Mouse (Mus musculus) splenic B cell, adult 2 months (primary cell): ENCODE measurements around the gene Fam69a.
A peak's percentile ranks its signal among the peaks of the same experiment; 100 is the strongest.
"Not testable (repeated sequence)": the region's sequence is repeated elsewhere in the genome, so short reads cannot be mapped to it uniquely, and the experiment has no call there.

Experiments used
- DNase-seq: peaks from one replicate; pipeline ENCODE4 v3.0.0-alpha.2; 2011; ENCODE audit warnings: low read depth, low spot score
- H3K27me3 ChIP-seq: 2 replicates; pipeline ENCODE4 v1.6.1; 2012; ENCODE audit warnings: mild to moderate bottlenecking, low read length, moderate library complexity, mixed read lengths; ENCODE audit not compliant: control insufficient read depth, poor library complexity, insufficient read depth, severe bottlenecking
- H3K36me3 ChIP-seq: 2 replicates; pipeline ENCODE4 v1.6.1; 2012; ENCODE audit warnings: mild to moderate bottlenecking, low read length, moderate library complexity, mixed read lengths; ENCODE audit not compliant: control insufficient read depth, poor library complexity, insufficient read depth, severe bottlenecking

Fam69a gene

DNA sequence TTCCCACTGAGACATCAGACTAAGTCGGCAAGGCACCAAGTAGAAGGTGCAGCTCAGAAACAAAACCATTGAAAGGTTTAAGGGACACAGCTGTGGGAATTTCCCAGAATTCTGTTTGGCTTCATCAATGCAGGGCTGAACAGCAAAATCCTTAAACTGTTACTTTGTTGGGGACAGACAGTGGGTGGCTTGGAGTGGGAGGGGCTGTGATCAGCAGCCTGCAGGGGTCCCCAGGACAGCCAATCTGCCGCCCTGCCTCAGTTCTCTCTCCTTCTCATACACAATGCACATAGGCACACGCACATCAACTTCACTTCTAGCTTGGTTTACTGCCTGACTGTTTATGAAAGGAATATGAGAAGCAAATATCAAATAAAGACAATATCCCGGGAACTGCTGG is 71.6 kb downstream of the Fam69a start:
- no peak for DNase-seq
- no peaks in the 10 kb centered on the region for H3K27me3 ChIP-seq
- peaks cover 18% of the 10 kb centered on the region; the same call in 1 of the 2 replicates for H3K36me3 ChIP-seq

DNA sequence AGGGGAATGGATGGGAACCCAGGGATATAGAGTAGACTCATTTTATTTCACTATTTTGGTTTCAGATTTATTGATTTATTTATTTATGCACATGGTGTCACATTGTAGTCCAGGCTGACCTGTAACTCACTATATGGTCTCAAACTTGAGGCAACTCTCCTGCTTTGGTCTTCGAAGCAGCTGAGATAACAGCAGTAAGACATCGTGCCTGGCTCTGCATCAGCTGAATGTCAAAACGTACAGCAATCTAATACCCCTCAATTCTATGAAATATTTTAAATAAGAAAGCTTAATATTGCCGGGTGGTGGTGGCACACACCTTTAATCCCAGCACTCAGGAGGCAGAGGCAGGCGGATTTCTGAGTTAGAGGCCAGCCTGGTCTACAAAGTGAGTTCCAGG is 75.9 kb downstream of the Fam69a start:
- no peak for DNase-seq
- Histone ChIP-seq H3K27me3 (no peaks in the 10 kb centered on the region), H3K36me3 (peaks cover 28% of the 10 kb centered on the region)

DNA sequence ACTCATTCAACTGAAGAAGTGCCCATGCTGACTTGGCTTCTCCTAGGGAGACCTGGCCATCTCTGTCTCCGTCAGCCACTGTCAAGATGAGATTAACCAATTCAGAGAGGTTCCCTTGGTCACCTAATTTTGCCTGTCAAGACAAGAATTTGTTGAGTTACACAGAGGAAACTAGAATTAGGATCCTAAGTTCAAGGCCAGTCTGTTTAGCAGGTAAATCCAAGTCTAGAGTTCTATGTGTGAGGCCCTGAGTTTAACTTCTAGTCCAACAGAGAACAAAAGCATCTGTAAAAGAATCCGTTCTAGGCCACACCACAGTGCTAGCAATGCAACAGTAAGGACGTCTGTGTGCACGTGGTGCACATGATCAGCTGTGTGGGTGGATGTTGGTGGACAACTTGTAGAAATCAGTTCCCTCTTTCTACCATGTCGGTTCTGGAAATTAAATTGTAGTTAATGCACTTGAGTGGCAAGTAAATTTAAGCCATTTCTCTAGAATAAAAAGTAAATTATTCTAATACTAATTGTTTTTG is 76.7 kb downstream of the Fam69a start:
- no peak for DNase-seq
- Histone ChIP-seq H3K27me3 (no peaks in the 10 kb centered on the region), H3K36me3 (peaks cover 34% of the 10 kb centered on the region)

GRCm38 (mm10) chr5:107909668-107910067 is 77.2 kb downstream of the Fam69a start:
- Histone ChIP-seq H3K36me3 (peaks cover 36% of the 10 kb centered on the region), H3K27me3 (no peaks in the 10 kb centered on the region)
- DNase-seq: no peak

DNA sequence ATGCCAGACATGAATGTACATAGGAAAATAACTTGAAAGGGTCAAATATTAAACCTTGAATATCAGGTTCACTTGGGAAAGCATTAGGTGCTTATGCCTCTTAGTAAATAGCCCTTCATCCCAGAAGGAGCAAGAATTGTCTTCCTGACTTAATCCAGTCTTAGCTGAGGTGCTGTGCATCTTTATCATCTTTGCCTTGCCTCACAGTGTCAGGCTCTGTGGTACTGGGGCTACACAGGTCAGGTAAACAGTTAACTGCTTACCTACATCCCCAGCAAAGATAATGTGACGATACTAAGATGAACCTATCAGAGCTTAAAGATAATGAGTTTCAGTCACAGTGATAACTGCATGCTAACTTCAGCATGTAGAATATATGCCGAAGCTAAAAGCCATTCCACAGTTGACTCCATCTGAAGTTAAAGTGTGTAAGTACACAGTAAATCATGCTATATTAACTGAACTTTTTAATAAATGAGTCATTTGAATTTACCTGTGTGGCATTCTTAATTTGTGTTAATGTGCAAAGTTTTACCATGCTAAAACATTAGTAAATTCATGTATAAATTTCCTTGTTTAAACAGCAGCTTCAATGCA is 78.3 kb downstream of the Fam69a start:
- H3K27me3 ChIP-seq: no peaks in the 10 kb centered on the region
- peaks cover 37% of the 10 kb centered on the region for H3K36me3 ChIP-seq
- no peak for DNase-seq

- DNase-seq: no peak
- H3K36me3 ChIP-seq: peaks cover 25% of the 10 kb centered on the region
These were observed 82.6 kb downstream of the Fam69a start for GRCm38 (mm10) chr5:107904325-107904724.

GRCm38 (mm10) chr5:107901014-107901615 is 85.8 kb downstream of the Fam69a start:
- H3K27me3 ChIP-seq: no peaks in the 10 kb centered on the region
- peak; percentile 67 for DNase-seq
- peaks cover 13% of the 10 kb centered on the region for H3K36me3 ChIP-seq

More at GRCm38 (mm10) chr5:107904325-107904724, 82.6 kb downstream of the Fam69a start:
- H3K27me3 ChIP-seq: no peaks in the 10 kb centered on the region

DNA sequence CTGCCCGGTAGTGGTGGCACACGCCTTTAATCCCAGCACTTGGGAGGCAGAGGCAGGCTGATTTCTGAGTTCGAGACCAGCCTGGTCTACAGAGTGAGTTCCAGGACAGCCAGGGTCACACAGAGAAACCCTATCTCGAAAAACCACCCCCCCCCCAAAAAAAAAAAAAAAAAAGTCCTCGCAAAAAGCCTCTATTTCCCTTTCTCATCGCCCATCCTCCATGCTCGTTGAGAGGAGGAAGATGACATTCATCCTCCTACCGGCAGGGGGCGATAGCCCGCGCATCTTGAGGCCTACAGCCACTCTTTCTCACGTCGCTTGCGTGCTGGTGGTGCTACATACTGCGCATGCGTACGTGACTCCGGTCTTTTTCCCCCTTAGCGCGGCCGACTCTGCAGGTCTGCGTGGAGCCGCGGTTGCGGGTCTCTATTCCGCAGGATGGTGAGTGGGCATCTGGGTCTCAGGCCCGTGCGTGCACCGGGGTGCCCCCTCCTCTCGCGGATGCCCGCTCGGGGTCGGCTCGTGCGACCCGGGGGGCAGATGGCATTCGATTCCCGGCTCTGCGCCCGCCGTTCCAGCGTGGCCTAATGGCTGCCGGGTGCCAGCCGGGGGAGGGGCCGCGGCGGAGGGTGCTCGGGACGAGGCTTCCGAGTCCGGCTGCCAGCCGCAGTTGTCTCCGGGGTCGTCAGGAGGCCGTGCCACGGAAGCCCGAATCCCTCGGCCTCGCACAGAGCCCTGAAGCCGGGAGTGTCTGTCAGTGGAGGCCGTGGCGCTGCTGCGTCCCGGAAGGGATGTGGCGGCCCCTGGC is 86.5 kb downstream of the Fam69a start, which contains the start of gene Rpl5:
TSS of gene Rpl5 (plus strand) at position 297 of the 808 bp plus-strand sequence.
- H3K27me3 ChIP-seq: no peaks in the 10 kb centered on the region
- DNase-seq: peak; percentile 98
- peaks cover 10% of the 10 kb centered on the region for H3K36me3 ChIP-seq

DNA sequence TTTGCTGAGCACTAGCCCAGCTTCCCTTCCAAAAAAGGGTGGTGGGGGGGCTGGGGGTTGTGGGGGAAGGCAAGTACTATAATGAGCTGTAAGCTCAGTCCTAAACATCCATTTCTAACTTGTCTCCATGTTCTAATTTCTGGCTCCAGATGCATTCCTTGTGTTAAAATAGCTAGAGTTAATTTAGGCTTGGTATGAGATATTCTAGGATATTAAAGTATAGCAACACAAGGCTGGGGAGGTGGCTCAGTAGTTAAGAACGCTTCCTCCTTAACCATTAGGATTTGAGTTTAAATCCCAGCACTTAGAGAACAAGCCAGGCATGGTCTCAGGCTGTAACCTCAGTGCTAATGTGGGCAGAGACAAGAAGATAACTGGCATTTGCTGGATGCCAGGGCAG is 90.6 kb downstream of the Fam69a start:
- H3K27me3 ChIP-seq: no peaks in the 10 kb centered on the region
- no peaks in the 10 kb centered on the region for H3K36me3 ChIP-seq
- no peak for DNase-seq

- no peaks in the 10 kb centered on the region for H3K27me3 ChIP-seq
- DNase-seq: no peak
- H3K36me3 ChIP-seq: no peaks in the 10 kb centered on the region
These were observed 92.2 kb downstream of the Fam69a start for GRCm38 (mm10) chr5:107894676-107895075.

DNA sequence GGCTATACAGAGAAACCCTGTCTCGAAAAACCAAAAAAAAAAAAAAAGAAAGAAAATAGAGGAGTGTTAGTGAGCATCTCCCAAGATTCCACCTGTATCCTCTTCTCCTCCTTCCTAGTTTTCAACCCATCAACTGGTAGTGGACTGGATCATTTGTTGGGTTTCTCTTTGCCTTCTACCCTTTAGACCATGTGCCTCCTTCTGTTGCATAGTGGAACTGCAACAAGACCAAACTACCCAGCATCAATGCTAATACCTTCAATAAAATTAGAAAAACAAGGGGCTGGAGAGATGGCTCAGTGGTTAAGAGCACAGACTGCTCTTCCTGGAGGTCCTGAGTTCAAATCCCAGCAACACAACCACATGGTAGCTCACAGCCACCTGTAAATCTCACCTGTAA is 95.4 kb downstream of the Fam69a start:
- peak; percentile 59 for DNase-seq
- not testable (repeated sequence) for H3K27me3 ChIP-seq, H3K36me3 ChIP-seq

DNA sequence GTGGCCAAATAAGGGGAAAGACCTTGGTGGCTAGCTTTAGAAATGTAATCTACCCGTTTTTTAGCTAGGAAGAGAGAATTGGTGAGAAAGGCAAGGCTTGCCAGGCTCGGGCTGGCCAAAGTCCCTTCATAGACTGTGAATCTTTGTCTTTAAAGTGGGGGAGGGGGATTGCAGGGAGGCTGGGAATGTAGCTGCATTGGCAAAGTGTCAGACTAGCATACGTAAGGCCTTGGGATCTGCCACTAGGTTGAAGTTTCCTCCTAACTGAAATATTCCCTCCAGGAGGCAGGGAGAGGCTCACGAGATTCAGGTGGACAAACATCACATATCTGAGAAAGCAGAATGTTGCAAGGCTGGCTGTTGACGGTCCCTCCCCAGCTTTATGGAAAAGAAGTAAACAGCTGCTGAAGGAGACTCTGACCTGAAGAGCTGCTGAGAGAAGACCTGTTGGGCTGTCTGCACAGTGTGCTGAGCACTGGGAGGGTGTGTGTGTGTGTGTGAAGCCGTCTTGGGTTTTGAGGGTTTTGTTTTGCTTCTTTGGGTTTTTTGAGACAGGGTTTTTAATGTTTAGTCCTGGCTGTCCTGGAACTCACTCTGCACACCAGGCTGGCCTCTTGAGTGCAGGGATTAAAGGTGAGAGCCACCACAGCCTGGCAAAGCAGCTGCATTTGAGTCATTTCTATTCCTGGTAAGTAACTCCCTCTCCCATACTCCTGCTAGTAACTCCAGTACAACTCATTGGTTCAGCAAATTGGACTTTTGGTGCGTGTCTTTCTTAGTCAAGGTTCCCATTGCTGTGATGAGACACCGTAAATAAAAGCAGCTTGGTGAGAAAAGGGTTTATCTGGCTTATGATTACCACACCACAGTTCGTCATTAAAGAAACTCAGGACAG is 96.6 kb downstream of the Fam69a start:
- no peaks in the 10 kb centered on the region for H3K36me3 ChIP-seq
- H3K27me3 ChIP-seq: no peaks in the 10 kb centered on the region
- no peak for DNase-seq

- H3K27me3 ChIP-seq: no peaks in the 10 kb centered on the region
- DNase-seq: no peak
- no peaks in the 10 kb centered on the region for H3K36me3 ChIP-seq
These were observed 106.2 kb downstream of the Fam69a start for GRCm38 (mm10) chr5:107880710-107881109.

DNA sequence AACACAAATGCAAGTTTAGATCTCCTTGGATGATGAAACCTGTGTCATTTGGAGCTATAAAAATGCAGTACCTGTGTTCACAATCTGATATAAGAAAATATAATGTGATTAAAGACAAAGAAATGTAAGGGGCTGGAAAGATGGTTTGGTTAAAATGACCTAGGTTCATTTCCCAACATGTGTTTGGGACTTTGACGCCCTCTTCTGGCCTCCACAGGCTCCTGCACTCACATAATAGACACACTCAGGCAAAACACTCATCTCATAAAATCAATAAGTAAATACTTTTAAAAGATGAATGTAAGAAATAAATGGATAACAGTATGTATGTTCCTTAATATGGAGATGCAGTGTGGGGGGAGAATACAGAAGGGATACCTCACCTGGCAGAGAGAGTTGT is 109.8 kb downstream of the Fam69a start:
- no peak for DNase-seq
- H3K36me3 ChIP-seq: no peaks in the 10 kb centered on the region
- no peaks in the 10 kb centered on the region for H3K27me3 ChIP-seq
